Mouse (Mus musculus) frontal cortex, adult 2 months (tissue): ENCODE measurements at regions not wholly inside any gene's neighbourhood (a gene's known extent, or its start where the extent isn't known, plus 50 kb on each side); places are given as distances from the start of the nearest gene placed in this dataset.

Experiments used
- DNase-seq, 2 experiments: peaks; one replicate each; pipeline ENCODE4 v3.0.0; 2022; ENCODE audit warnings: low spot score in 1 of 2; ENCODE audit errors: extremely low spot score in 1 of 2

DNA sequence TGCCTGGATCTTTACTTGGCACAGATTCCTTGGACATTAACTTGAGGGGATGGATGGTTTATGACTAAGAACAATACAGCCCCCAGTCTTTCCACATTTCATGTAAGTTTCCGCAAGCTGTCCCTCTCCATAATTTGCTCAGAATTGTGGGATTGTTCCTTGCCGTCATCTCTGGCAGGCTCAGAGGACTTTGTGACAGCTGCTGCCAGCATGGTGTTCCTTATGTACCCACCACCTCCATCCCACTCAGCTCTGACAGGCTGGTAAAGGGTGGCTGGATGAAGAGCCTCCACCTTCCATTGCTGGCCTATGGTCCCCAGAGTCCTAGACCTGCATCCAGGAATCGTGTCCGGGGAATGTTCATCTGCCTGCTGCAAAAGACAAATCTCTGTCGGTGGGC, 119.1 kb downstream of the Erv3 start:
- peak; percentile 35 to 41 for DNase-seq

- DNase-seq = no peak
Observed at GRCm38 (mm10) chr2:131739022-131739421, 120.5 kb downstream of the Erv3 start.

DNA sequence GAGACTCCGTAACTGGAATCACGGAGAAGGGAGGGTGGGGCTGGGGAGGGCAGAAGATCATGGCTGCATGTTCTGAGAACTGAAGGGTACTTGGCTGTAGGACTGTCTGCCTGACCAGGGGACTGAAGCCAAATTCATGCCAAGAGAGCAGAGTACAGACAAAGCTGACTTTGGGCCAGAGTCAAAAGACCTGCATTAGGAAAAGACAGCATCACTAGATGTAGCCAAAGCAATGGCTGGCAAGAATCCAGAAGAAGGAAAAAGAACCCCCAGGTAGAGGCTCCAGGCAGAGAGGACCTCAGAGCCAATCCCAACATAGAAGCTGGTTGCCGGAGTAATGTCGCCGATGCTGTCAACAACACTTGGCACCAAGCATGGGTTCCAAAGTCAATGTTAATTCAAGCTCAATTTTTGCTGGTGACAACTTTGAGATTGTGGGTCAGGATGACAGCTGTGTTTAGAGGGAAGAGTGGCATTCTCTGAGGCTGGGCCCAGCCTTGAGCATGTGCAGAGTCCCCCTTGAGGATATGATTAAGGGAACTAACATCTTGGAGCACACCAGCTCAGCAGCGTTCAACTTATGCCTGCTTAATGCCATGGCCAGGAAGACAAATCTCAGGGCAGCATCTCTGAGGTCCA, 124.7 kb downstream of the Erv3 start:
- no peak for DNase-seq

DNA sequence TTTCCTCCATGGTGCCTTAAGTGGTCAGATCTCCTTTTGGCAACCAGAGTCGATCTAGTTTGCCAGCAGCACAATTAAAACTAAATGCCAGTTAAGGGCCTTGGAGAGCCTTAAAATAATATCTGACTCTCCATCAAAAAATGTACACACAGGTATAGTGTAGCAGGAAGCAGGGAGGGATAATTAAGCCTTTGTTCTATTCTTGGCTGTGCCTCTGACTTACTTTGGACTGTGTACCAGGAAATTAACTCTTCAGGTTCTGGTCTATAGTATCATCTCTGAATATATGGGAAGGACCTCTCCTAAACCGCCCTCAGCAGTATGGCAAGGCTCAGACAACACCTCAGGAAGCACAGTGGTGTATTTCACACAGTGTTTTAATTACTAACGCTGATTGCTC, 133.0 kb downstream of the Erv3 start:
- no peak for DNase-seq

- DNase-seq = no peak
Observed at GRCm38 (mm10) chr2:131721631-131722545, 137.7 kb downstream of the Erv3 start.

DNA sequence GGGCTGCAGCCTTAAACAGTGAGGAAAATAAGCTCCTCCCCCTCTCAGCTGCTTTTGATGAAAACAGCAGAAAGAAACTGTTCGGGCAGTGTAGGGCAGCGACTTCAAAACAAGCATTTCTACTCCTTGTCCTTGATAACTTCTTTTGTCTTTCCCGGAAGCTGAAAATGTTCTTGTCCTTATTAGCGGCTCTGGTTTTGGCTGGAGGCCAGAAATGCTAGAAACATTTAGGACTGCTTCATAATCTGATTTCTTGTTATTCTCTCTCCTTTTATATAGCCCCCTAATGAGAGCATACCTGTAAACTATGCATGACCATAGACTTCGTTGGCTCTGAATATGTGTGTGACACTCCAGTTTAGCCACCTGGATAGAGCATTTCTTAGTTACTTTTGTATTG, 142.0 kb downstream of the Erv3 start:
- no peak for DNase-seq

- DNase-seq = no peak
Observed at GRCm38 (mm10) chr2:131716841-131717240, 142.7 kb downstream of the Erv3 start.

DNA sequence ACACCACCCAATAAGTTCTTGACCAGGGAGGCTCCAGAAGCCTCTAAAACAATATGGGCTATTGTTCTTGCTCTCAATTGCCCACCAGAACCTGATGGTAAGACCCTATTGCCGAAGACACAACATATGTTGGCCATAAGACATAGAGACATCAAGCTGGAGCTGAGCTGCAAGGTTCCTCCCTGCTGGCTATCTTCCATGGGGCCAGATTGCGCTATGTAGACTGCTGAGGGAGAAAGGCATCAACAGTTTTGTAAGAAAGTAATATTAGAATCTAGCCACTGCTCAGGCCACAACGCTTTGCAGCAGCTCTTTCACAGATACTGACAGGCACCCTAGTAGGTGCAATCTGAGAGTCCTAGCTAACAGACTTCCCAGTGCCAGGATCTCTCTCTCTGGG, 144.2 kb downstream of the Erv3 start:
- no peak for DNase-seq

DNA sequence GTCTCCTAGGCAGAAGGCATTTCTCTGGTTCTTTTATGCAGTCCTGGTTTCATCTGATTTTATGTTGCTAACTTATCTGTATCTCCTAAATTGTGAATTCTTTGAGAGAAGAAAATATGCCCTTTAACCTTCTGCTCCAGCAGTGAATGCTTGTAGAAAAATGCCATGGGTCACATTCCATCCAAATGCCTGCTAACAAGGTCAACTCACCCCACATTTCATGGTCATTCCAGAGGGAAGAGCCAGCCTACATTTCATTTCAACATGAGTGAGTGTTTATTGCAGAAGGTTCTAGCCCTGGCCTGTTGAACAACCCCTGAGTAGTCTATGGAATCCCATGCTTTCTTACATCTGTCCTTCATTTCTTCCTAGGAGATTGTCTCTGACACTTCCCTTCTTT, 147.7 kb downstream of the Erv3 start:
- DNase-seq = no peak

- no peak for DNase-seq
Observed at GRCm38 (mm10) chr2:131706565-131706964, 144.5 kb upstream of the Adra1d start.

DNA sequence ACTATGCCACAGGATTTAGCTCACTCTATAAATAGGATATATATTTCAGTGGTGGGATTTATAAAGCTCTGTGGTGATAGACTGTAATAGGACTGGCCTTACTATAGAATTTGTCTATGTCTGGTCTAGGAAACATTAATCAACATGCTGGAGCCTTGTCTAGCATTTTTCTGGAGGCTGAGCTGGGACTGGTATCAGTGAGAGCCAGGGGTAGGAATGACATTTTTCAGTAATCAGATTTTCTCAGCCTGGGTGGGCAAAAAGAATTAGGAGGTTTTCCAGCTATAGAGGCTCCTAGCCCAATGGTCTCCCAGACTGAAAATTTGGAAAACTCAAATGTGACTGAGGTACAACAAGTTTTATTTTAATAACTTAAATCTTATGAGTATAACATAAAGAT, 142.3 kb upstream of the Adra1d start:
- no peak for DNase-seq

GRCm38 (mm10) chr2:131702146-131702545, 140.1 kb upstream of the Adra1d start:
- DNase-seq = no peak

DNA sequence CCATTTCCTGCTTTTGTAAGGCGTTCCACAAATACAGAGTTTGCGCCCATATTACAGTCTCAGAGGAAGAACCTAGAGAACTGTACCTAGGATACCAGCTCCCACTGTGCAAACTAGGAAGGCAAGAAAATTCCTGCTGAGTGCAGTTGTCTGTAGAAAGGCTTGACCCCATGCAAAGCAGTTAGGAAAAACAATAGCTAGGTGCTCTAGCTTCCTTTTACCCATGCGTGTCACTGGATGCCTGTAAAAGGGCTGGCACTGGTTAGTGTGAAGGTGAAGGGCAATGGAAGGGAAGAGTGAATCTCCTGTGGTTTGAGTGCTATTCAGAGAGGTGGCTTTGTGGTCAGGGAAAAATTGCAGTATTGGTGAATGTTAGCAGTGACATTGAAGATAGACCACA, 137.7 kb upstream of the Adra1d start:
- no peak for DNase-seq

GRCm38 (mm10) chr2:131698008-131698965, 136.2 kb upstream of the Adra1d start:
- DNase-seq = no peak

GRCm38 (mm10) chr2:131696307-131696706, 134.2 kb upstream of the Adra1d start:
- no peak for DNase-seq

DNA sequence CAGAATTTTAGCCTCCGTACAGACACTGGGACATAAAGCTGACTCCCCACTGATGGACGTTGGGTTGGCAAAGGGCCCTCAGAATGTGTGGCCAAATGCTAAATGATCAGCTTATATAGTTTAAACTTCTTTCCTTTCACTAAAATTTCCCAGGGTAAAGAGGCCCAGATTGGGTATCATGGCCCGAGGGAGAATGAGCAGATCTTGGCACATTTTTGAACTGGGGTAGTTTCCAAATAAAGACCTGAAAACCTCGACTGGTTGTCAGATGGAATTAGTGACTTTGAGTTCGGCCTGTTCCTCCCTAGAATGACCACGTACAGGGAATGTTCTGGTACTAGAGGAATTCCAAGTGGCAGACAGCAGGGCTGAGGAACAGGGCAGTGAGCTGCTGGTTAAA, 127.9 kb upstream of the Adra1d start:
- no peak for DNase-seq

DNA sequence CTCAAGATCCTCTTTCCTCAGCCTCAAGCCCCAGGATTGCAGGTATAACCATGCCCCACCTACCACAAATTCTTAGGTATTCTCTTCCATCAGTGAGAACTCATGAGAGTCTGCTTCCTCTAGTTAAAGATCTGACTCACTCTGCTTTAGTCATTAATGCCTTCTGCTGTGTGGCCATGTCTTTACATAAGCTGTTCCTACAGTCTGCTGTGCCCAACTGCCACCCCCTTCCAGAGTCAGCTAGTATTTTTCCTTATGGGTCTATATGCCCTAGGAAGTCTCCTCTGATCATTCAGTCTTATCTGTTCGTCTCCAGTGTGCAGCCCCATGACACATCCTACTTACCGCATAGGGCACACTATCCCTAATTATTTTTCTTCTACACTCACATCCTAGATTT, 126.2 kb upstream of the Adra1d start:
- DNase-seq = peak; percentile 32 to 56

GRCm38 (mm10) chr2:131687449-131687848, 125.4 kb upstream of the Adra1d start:
- DNase-seq = no peak

DNA sequence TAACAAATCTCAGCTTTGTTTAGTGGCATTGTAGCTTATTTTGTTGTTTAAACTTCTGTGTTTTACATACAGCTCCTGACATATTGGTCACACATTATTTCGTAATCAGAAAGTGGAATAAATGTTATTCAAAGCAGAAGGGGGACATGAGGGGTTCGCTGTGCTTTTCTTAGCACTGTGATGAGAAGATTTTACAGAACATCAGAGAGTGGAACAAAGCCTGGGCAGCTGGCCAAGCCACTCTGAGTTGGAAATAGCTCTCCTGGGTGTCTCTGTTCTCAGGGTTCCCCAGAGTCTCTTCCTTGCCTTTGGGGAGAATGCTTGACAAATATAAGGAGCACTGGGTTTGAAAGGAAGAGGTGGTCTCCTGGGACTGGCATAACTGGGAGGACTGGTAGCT, 124.7 kb upstream of the Adra1d start:
- peak; percentile 57 to 85 for DNase-seq

DNA sequence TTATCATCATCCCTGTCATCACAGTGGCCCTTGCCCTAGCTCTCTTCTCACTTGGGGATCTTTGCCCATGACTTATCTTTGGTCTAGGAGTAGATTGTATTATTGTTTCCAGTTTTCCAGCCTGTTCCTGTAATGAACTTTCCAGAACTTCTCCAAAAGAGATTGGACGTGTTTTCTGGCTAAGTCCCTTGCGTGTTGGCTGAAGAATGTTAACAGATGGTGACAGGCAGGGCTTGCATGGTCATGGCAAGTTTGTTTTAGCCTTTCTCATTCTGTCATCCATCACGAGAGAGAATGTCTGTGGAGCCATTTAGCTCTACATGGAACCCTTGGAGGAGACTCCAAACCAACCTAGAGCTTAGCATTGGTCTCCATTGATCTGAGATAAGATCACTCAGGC, 123.2 kb upstream of the Adra1d start:
- DNase-seq = no peak

- DNase-seq = no peak
Observed at GRCm38 (mm10) chr2:131683734-131684133, 121.7 kb upstream of the Adra1d start.
